Mouse (Mus musculus): Measurements from ENCODE around the gene Olfr152. TPM values are rescaled to one million over a fixed set of nuclear protein-coding genes. Genes with fewer than 3 reads are reported as not detected.

Olfr152 gene
- not detected in 2 replicates for total RNA-seq (2014; fragmentation: Nextera tagmentation)
- total RNA-seq (2017): not detected in 2 replicates

DNA sequence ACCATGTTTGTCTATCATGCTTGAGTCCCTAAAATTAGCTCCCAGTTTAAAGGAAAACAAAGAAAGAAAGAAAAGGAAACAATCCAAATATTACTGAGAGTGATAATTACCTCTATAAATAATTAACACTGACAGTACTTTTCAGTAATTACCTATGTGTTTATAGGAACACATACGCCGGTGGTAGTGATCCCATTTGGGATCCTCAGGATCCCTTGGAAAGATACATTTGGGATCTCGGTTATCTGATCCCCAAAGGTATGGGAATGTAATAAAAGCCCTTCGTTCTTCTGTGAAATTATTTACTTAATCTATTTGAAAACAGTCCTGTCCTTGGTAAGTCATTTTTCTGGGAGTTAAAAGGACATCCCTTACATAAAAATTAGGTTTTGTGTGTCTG lies at the start of gene Olfr152:
TSS of gene Olfr152 (plus strand) at position 301 of the 400 bp plus-strand sequence.
- ATAC-seq (replicated peaks; ENCODE audit: low FRiP score, low TSS enrichment, poor library complexity, severe bottlenecking): no peak

DNA sequence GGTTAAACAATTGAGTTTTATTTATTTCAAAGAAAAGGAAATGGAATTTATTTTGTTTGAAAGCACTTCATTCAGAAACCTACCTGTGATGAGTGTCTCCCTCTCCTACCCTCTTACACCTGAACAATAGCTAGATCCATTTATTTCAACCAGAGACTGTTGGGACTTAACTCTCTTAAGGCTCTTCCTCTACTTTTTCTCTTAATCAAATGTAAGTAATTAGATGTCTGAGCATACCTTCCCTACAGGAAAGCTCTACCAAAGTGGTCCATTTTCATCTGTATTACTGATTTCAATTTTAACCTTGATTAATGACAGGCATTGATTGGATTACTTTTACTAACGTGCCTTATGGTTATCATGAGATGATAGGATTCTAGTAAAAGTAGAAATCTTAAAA lies 39.4 kb upstream of the Olfr152 start, which contains the start of gene Olfr1138:
TSS of gene Olfr1138 (minus strand) at position 101 of the 400 bp plus-strand sequence.
- no peak for ATAC-seq (replicated peaks; ENCODE audit: low FRiP score, low TSS enrichment, poor library complexity, severe bottlenecking)

DNA sequence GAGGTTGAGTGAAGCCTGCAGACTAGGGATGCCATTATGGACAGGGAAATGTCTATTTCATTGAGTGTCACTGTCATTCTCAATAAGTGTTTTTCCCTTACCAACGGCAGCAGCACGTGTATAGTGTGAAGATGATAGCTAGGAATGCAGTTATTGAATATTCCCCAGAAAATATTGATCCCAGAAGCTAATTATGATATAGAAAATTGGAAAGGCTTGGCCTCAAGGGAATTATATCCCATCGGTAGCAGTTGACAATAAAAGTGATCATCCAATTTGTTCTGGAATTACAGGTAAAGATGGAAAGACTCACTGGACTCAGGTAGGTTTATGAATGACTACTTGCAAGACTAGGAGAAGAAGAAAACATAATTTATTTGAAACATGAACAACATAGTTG lies 35.8 kb upstream of the Olfr152 start, which contains the start of gene Olfr1140:
TSS of gene Olfr1140 (plus strand) at position 301 of the 400 bp plus-strand sequence.
- ATAC-seq (replicated peaks; ENCODE audit: low FRiP score, low TSS enrichment, poor library complexity, severe bottlenecking): no peak

DNA sequence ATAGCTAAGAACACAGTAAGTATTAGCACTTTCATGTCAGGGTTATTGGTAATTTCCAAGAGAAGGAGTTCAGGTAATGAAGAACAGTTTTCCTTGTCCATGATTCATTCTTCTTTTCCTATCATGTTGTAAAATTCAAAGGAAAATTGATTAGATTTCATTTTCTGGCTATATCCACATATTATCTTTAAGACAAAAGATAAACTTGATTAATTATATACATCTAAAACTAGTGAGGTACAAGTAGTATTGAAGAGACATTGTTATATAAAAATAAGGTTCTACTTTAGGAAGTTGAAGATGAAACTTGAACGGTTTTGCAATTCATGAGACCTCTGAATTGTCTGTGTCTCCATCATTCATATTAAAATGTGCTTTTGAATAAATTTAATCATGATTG lies 25.4 kb upstream of the Olfr152 start, which contains the start of gene Olfr1141:
TSS of gene Olfr1141 (minus strand) at position 101 of the 400 bp plus-strand sequence.
- no peak for ATAC-seq (replicated peaks; ENCODE audit: low FRiP score, low TSS enrichment, poor library complexity, severe bottlenecking)

DNA sequence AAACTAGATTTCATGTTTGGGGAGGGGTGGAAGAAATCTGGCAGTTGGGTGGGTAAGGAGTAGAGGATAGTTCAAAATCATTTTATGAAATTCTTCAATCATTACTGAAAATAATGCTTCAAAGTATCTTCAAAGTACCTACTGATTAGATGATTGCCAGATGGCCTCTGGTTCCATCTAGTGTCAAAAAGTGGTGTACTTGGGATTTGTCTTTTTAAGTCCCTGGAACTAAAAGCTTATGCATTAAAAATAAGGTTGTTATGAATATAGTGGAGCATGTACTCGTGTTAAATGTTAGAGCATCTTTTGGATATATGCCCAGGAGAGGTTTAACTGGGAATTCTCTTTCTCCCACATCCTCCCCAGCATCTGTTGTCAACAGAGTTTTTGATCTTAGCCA lies 3.1 kb upstream of the Olfr152 start:
- ATAC-seq (replicated peaks; ENCODE audit: low FRiP score, low TSS enrichment, poor library complexity, severe bottlenecking): no peak

DNA sequence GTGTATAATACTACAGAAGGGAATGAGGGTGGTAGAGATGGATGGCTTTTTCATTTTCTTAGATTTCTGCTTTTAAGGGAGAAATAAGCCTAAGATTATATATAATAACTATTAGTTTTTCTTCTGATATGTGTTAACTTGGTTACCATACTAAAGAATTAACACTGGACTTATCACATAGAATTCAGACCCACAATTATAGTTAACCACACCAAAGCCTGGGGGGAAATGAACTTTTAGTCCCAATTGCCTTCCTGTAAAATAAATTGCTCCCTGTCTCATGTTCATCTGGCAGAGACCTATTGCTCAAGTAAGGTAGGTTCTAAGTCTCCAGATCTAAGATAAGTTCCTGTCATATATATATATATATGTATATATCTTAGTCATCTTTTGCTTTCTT lies 21.0 kb downstream of the Olfr152 start, which contains the start of gene Olfr1143:
TSS of gene Olfr1143 (plus strand) at position 301 of the 400 bp plus-strand sequence.
- no peak for ATAC-seq (replicated peaks; ENCODE audit: low FRiP score, low TSS enrichment, poor library complexity, severe bottlenecking)

DNA sequence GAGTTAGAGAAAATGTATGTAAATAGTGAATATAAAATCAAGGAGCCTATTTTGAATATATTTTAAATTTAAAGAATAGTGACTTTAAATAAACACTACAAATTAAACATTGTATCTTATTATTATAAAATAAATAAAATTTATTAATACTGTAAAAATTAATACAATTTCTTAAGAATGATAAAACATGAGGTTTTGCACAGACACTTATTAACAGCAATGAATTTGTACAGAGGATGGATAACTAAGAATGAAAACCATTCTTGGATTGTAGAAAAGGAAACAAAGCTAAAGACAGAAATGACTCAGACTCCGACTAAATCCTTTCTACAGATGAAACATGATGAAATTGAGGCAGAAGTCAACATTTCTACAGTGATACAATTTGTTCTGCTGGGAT lies 30.2 kb downstream of the Olfr152 start, which contains the start of gene Olfr1145:
TSS of gene Olfr1145 (plus strand) at position 301 of the 400 bp plus-strand sequence.
- ATAC-seq (replicated peaks; ENCODE audit: low FRiP score, low TSS enrichment, poor library complexity, severe bottlenecking): no peak

DNA sequence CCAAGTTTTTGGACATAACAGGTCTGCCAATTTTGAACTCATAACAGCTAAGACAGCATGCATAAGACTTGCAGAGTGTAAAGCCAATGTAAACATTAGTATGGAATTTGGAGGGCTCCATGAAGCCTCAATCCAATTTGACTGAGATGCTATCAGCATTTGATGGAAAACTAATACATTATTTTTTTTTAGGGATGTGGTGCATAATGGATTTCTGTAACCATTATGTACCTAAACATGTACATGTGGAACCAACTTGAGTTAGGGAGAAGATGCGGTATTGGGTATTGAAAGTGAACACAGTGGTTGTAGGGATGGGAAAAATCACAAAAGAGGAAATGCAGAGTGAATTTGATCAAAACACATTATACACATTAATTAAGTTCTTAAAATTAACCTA lies 51.0 kb downstream of the Olfr152 start, which contains the start of gene Olfr1148:
TSS of gene Olfr1148 (plus strand) at position 301 of the 400 bp plus-strand sequence.
- no peak for ATAC-seq (replicated peaks; ENCODE audit: low FRiP score, low TSS enrichment, poor library complexity, severe bottlenecking)

Other genes starting within 250 kb of the Olfr152 start
- gene Olfr153, start 247.7 kb upstream of the Olfr152 start, total RNA-seq (2014; fragmentation: Nextera tagmentation): not detected in 2 replicates
- not detected in 2 replicates for gene Olfr153, start 247.7 kb upstream of the Olfr152 start, total RNA-seq (2017)
- gene Olfr1128, start 233.9 kb upstream of the Olfr152 start, total RNA-seq (2014; fragmentation: Nextera tagmentation): not detected in 2 replicates
- not detected in 2 replicates for gene Olfr1128, start 233.9 kb upstream of the Olfr152 start, total RNA-seq (2017)
- gene Olfr1129, start 205.6 kb upstream of the Olfr152 start, total RNA-seq (2014; fragmentation: Nextera tagmentation): not detected in 2 replicates
- not detected in 2 replicates for gene Olfr1129, start 205.6 kb upstream of the Olfr152 start, total RNA-seq (2017)
- gene Olfr1130, start 173.3 kb upstream of the Olfr152 start, total RNA-seq (2014; fragmentation: Nextera tagmentation): not detected in 2 replicates
- not detected in 2 replicates for gene Olfr1130, start 173.3 kb upstream of the Olfr152 start, total RNA-seq (2017)
- gene Olfr1131, start 152.4 kb upstream of the Olfr152 start, total RNA-seq (2014; fragmentation: Nextera tagmentation): not detected in 2 replicates
- not detected in 2 replicates for gene Olfr1131, start 152.4 kb upstream of the Olfr152 start, total RNA-seq (2017)
- gene Olfr1132, start 141.9 kb upstream of the Olfr152 start, total RNA-seq (2014; fragmentation: Nextera tagmentation): not detected in 2 replicates
- gene Olfr1132, start 141.9 kb upstream of the Olfr152 start, total RNA-seq (2017): not detected in 2 replicates
- not detected in 2 replicates for gene Olfr1133, start 132.1 kb upstream of the Olfr152 start, total RNA-seq (2014; fragmentation: Nextera tagmentation)
- not detected in 2 replicates for gene Olfr1133, start 132.1 kb upstream of the Olfr152 start, total RNA-seq (2017)
- gene Olfr1134, start 121.0 kb upstream of the Olfr152 start, total RNA-seq (2014; fragmentation: Nextera tagmentation): not detected in 2 replicates
- gene Olfr1134, start 121.0 kb upstream of the Olfr152 start, total RNA-seq (2017): not detected in 2 replicates
- not detected in 2 replicates for gene Olfr1135, start 105.8 kb upstream of the Olfr152 start, total RNA-seq (2014; fragmentation: Nextera tagmentation)
- not detected in 2 replicates for gene Olfr1135, start 105.8 kb upstream of the Olfr152 start, total RNA-seq (2017)
- gene Olfr1136, start 85.5 kb upstream of the Olfr152 start, total RNA-seq (2014; fragmentation: Nextera tagmentation): not detected in 2 replicates
- not detected in 2 replicates for gene Olfr1136, start 85.5 kb upstream of the Olfr152 start, total RNA-seq (2017)
- not detected in 2 replicates for gene Olfr1137, start 66.3 kb upstream of the Olfr152 start, total RNA-seq (2014; fragmentation: Nextera tagmentation)
- gene Olfr1137, start 66.3 kb upstream of the Olfr152 start, total RNA-seq (2017): not detected in 2 replicates
- not detected in 2 replicates for gene Olfr1138, start 39.5 kb upstream of the Olfr152 start, total RNA-seq (2014; fragmentation: Nextera tagmentation)
- gene Olfr1138, start 39.5 kb upstream of the Olfr152 start, total RNA-seq (2017): not detected in 2 replicates
- not detected in 2 replicates for gene Olfr1140, start 35.7 kb upstream of the Olfr152 start, total RNA-seq (2014; fragmentation: Nextera tagmentation)
- not detected in 2 replicates for gene Olfr1140, start 35.7 kb upstream of the Olfr152 start, total RNA-seq (2017)
- not detected in 2 replicates for gene Olfr1141, start 25.5 kb upstream of the Olfr152 start, total RNA-seq (2014; fragmentation: Nextera tagmentation)
- not detected in 2 replicates for gene Olfr1141, start 25.5 kb upstream of the Olfr152 start, total RNA-seq (2017)
- gene Olfr1143, start 21.1 kb downstream of the Olfr152 start, total RNA-seq (2014; fragmentation: Nextera tagmentation): not detected in 2 replicates
- not detected in 2 replicates for gene Olfr1143, start 21.1 kb downstream of the Olfr152 start, total RNA-seq (2017)
- gene Olfr1145, start 30.3 kb downstream of the Olfr152 start, total RNA-seq (2014; fragmentation: Nextera tagmentation): not detected in 2 replicates
- not detected in 2 replicates for gene Olfr1145, start 30.3 kb downstream of the Olfr152 start, total RNA-seq (2017)
- not detected in 2 replicates for gene Olfr1148, start 51.0 kb downstream of the Olfr152 start, total RNA-seq (2014; fragmentation: Nextera tagmentation)
- not detected in 2 replicates for gene Olfr1148, start 51.0 kb downstream of the Olfr152 start, total RNA-seq (2017)
- gene Olfr1150-ps1, start 64.5 kb downstream of the Olfr152 start, total RNA-seq (2014; fragmentation: Nextera tagmentation): not detected in 2 replicates
- not detected in 2 replicates for gene Olfr1150-ps1, start 64.5 kb downstream of the Olfr152 start, total RNA-seq (2017)
- not detected in 2 replicates for gene Olfr1151, start 76.4 kb downstream of the Olfr152 start, total RNA-seq (2014; fragmentation: Nextera tagmentation)
- gene Olfr1151, start 76.4 kb downstream of the Olfr152 start, total RNA-seq (2017): not detected in 2 replicates
- gene Olfr1152, start 87.0 kb downstream of the Olfr152 start, total RNA-seq (2014; fragmentation: Nextera tagmentation): not detected in 2 replicates
- not detected in 2 replicates for gene Olfr1152, start 87.0 kb downstream of the Olfr152 start, total RNA-seq (2017)
- gene Olfr1153, start 115.5 kb downstream of the Olfr152 start, total RNA-seq (2014; fragmentation: Nextera tagmentation): not detected in 2 replicates
- gene Olfr1153, start 115.5 kb downstream of the Olfr152 start, total RNA-seq (2017): not detected in 2 replicates
- gene Olfr1154, start 125.7 kb downstream of the Olfr152 start, total RNA-seq (2014; fragmentation: Nextera tagmentation): not detected in 2 replicates
- gene Olfr1154, start 125.7 kb downstream of the Olfr152 start, total RNA-seq (2017): not detected in 2 replicates
- gene Olfr1155, start 165.7 kb downstream of the Olfr152 start, total RNA-seq (2014; fragmentation: Nextera tagmentation): not detected in 2 replicates
- gene Olfr1155, start 165.7 kb downstream of the Olfr152 start, total RNA-seq (2017): not detected in 2 replicates
- gene Olfr1156, start 173.6 kb downstream of the Olfr152 start, total RNA-seq (2014; fragmentation: Nextera tagmentation): not detected in 2 replicates
- not detected in 2 replicates for gene Olfr1156, start 173.6 kb downstream of the Olfr152 start, total RNA-seq (2017)
- not detected in 2 replicates for gene Olfr1157, start 188.8 kb downstream of the Olfr152 start, total RNA-seq (2014; fragmentation: Nextera tagmentation)
- gene Olfr1157, start 188.8 kb downstream of the Olfr152 start, total RNA-seq (2017): not detected in 2 replicates
- not detected in 2 replicates for gene Olfr74, start 195.2 kb downstream of the Olfr152 start, total RNA-seq (2014; fragmentation: Nextera tagmentation)
- not detected in 2 replicates for gene Olfr74, start 195.2 kb downstream of the Olfr152 start, total RNA-seq (2017)
- not detected in 2 replicates for gene Olfr1158, start 210.6 kb downstream of the Olfr152 start, total RNA-seq (2014; fragmentation: Nextera tagmentation)
- not detected in 2 replicates for gene Olfr1158, start 210.6 kb downstream of the Olfr152 start, total RNA-seq (2017)
- not detected in 2 replicates for gene Olfr1160, start 228.8 kb downstream of the Olfr152 start, total RNA-seq (2014; fragmentation: Nextera tagmentation)
- not detected in 2 replicates for gene Olfr1160, start 228.8 kb downstream of the Olfr152 start, total RNA-seq (2017)
- gene Olfr1161, start 243.3 kb downstream of the Olfr152 start, total RNA-seq (2014; fragmentation: Nextera tagmentation): not detected in 2 replicates
- not detected in 2 replicates for gene Olfr1161, start 243.3 kb downstream of the Olfr152 start, total RNA-seq (2017)

All from megakaryocyte-erythroid progenitor cell, adult 5-6 weeks (primary cell).